In genomic region chrX:143064288-143064687, GRCm38 (mm10) we compare ENCODE assay signal across 16 mouse cellular contexts. TPM values are rescaled to one million over a fixed set of nuclear protein-coding genes. Genes with fewer than 3 reads are reported as not detected.
DNase-seq lines count a peak whose midpoint lies in the region; ATAC-seq and TF ChIP-seq lines count a peak whose summit lies in the region.
"Had no signal": no experiment of that assay in that cellular context is flagged by ENCODE, and none has a peak within 500 bp of the region (broad histone marks: within the 10 kb centered on the region; RNA-seq: fewer than 3 reads in every experiment).

No protein-coding gene starts in this region.

- no peak overlapping the region for H3K9ac ChIP-seq in hindbrain, embryonic 11.5 days (ENCODE audit: low read depth, low read length)
- H3K9ac ChIP-seq in hindbrain, embryonic 13.5 days: no peak overlapping the region
- H3K9ac ChIP-seq in neural tube, embryonic 13.5 days: no peak overlapping the region
- no peak overlapping the region for H3K9ac ChIP-seq in intestine, embryonic 16.5 days (ENCODE audit: low read depth, low read length)
- no peak overlapping the region for H3K9ac ChIP-seq in stomach, postnatal 0 days (ENCODE audit: low read length)

- no peaks in the 10 kb centered on the region for H3K9me3 ChIP-seq in hindbrain, embryonic 11.5 days (ENCODE audit: control insufficient read depth, low read length)
- H3K9me3 ChIP-seq in hindbrain, embryonic 13.5 days: no peaks in the 10 kb centered on the region
- no peaks in the 10 kb centered on the region for H3K9me3 ChIP-seq in neural tube, embryonic 13.5 days
- H3K9me3 ChIP-seq in intestine, embryonic 16.5 days (ENCODE audit: control insufficient read depth, low read length): no peaks in the 10 kb centered on the region
- no peaks in the 10 kb centered on the region for H3K9me3 ChIP-seq in stomach, postnatal 0 days (ENCODE audit: control insufficient read depth, low read length)
- H3K9me3 ChIP-seq: heart, embryonic 10.5 days had no signal

- TF ChIP-seq EP300 in stomach, postnatal 0 days (optimal IDR thresholded peaks at IDR 0.05): no peak

- H3K27me3 ChIP-seq in hindbrain, embryonic 11.5 days (ENCODE audit: control insufficient read depth, insufficient read depth, low read length): 0 out of 2 replicates have a peak, but pooled peaks cover 2% of the 10 kb centered on the region
- 0 out of 2 replicates have a peak, but pooled peaks cover 11% of the 10 kb centered on the region for H3K27me3 ChIP-seq in hindbrain, embryonic 13.5 days
- H3K27me3 ChIP-seq in neural tube, embryonic 13.5 days: peaks cover 41% of the 10 kb centered on the region
- H3K27me3 ChIP-seq in intestine, embryonic 16.5 days (replicated peaks; ENCODE audit: control insufficient read depth, insufficient read depth, low read length): 0 out of 2 replicates have a peak, but pooled peaks cover 3% of the 10 kb centered on the region
- H3K27me3 ChIP-seq in stomach, postnatal 0 days (ENCODE audit: control insufficient read depth, insufficient read depth, low read length): no peaks in the 10 kb centered on the region

- no peaks in the 10 kb centered on the region for H3K36me3 ChIP-seq in hindbrain, embryonic 11.5 days (ENCODE audit: control insufficient read depth, insufficient read depth, low read length)
- H3K36me3 ChIP-seq in hindbrain, embryonic 13.5 days: no peaks in the 10 kb centered on the region
- no peaks in the 10 kb centered on the region for H3K36me3 ChIP-seq in neural tube, embryonic 13.5 days
- H3K36me3 ChIP-seq in intestine, embryonic 16.5 days (ENCODE audit: control insufficient read depth, insufficient read depth, low read length): no peaks in the 10 kb centered on the region
- H3K36me3 ChIP-seq in stomach, postnatal 0 days (ENCODE audit: control insufficient read depth, insufficient read depth, low read length): no peaks in the 10 kb centered on the region
- H3K36me3 ChIP-seq: heart, embryonic 10.5 days had no signal

- TF ChIP-seq CTCF in stomach, postnatal 0 days (IDR thresholded peaks at IDR 0.05; ENCODE audit: low read depth): no peak

- no peak overlapping the region for H3K4me3 ChIP-seq in hindbrain, embryonic 11.5 days (ENCODE audit: low read depth, low read length)
- no peak overlapping the region for H3K4me3 ChIP-seq in hindbrain, embryonic 13.5 days
- H3K4me3 ChIP-seq in neural tube, embryonic 13.5 days: no peak overlapping the region
- H3K4me3 ChIP-seq in intestine, embryonic 16.5 days (ENCODE audit: low read length): no peak overlapping the region
- H3K4me3 ChIP-seq in stomach, postnatal 0 days (ENCODE audit: low read depth, low read length): no peak overlapping the region
- H3K4me3 ChIP-seq: heart, embryonic 10.5 days had no signal

- no peak overlapping the region for H3K4me2 ChIP-seq in hindbrain, embryonic 11.5 days (replicated peaks; ENCODE audit: low read depth, low read length)
- H3K4me2 ChIP-seq in hindbrain, embryonic 13.5 days: no peak overlapping the region
- no peak overlapping the region for H3K4me2 ChIP-seq in neural tube, embryonic 13.5 days
- no peak overlapping the region for H3K4me2 ChIP-seq in intestine, embryonic 16.5 days (ENCODE audit: low read depth, low read length)
- H3K4me2 ChIP-seq in stomach, postnatal 0 days (replicated peaks; ENCODE audit: low read depth): no peak overlapping the region

- H3K4me1 ChIP-seq in hindbrain, embryonic 11.5 days (replicated peaks; ENCODE audit: control insufficient read depth, insufficient read depth, low read length): no peaks in the 10 kb centered on the region
- H3K4me1 ChIP-seq in hindbrain, embryonic 13.5 days (replicated peaks): peaks cover 6% of the 10 kb centered on the region; the same call in 1 of the 2 replicates
- H3K4me1 ChIP-seq in neural tube, embryonic 13.5 days (replicated peaks): peaks cover 9% of the 10 kb centered on the region; the same call in 1 of the 2 replicates
- H3K4me1 ChIP-seq in intestine, embryonic 16.5 days (ENCODE audit: control insufficient read depth, insufficient read depth, low read length): peaks cover 2% of the 10 kb centered on the region; the same call in 1 of the 2 replicates
- no peaks in the 10 kb centered on the region for H3K4me1 ChIP-seq in stomach, postnatal 0 days (replicated peaks; ENCODE audit: control insufficient read depth, insufficient read depth)
- H3K4me1 ChIP-seq: heart, embryonic 10.5 days had no signal

- no peak for DNase-seq in hindbrain, embryonic 11.5 days (ENCODE audit: low spot score)
- no peak for DNase-seq in neural tube, embryonic 10.5 days (ENCODE audit: extremely low spot score, low spot score)
- DNase-seq in stomach, postnatal 0 days (ENCODE audit: low spot score): no peak
- DNase-seq in right cerebral cortex, postnatal 10 days (ENCODE audit: low spot score in 2 of 2): no peak
- DNase-seq in gastrocnemius, postnatal 10 days: no peak
- DNase-seq: cerebellum, adult 8-10 months; embryo, embryonic 11 days; layer of hippocampus, adult 9-11 months; midbrain, embryonic 14.5 days had no signal

- no peak overlapping the region for H3K27ac ChIP-seq in hindbrain, embryonic 11.5 days (ENCODE audit: low read depth, low read length)
- H3K27ac ChIP-seq in hindbrain, embryonic 13.5 days: no peak overlapping the region
- H3K27ac ChIP-seq in neural tube, embryonic 13.5 days (replicated peaks): no peak overlapping the region
- H3K27ac ChIP-seq in intestine, embryonic 16.5 days (ENCODE audit: low read length): peak overlapping the region; percentile 56; the same call in 1 of the 2 replicates
- H3K27ac ChIP-seq in stomach, postnatal 0 days (replicated peaks): peak overlapping the region; percentile 40; the same call in 1 of the 2 replicates
- H3K27ac ChIP-seq: heart, embryonic 10.5 days; macrophage had no signal

- peak; percentile 45; the same call in 1 of the 2 replicates for ATAC-seq in hindbrain, embryonic 11.5 days (ENCODE audit: low FRiP score)
- no peak for ATAC-seq in hindbrain, embryonic 13.5 days (ENCODE audit: low FRiP score)
- 0 out of 2 replicates have a peak, but pooled peaks have one; percentile 43 for ATAC-seq in neural tube, embryonic 13.5 days (ENCODE audit: low read depth)
- peak; percentile 77 for ATAC-seq in intestine, embryonic 16.5 days
- ATAC-seq in stomach, postnatal 0 days (ENCODE audit: low FRiP score, low TSS enrichment): peak; percentile 43; the same call in 1 of the 2 replicates

- WGBS in hindbrain, embryonic 11.5 days: 78% methylated on average over 9 of the region's 9 CpGs
- 72% methylated on average over 9 of the region's 9 CpGs for WGBS in hindbrain, embryonic 13.5 days
- WGBS in neural tube, embryonic 13.5 days: 69% methylated on average over 9 of the region's 9 CpGs
- WGBS in intestine, embryonic 16.5 days: 62% methylated on average over 9 of the region's 9 CpGs
- 69% methylated on average over 9 of the region's 9 CpGs for WGBS in stomach, postnatal 0 days

RNA-seq across cellular contexts. Expression of gene Rtl9, which starts 35.1 kb away (rescaled TPM):
- polyA plus RNA-seq in hindbrain, embryonic 11.5 days (2014; fragmentation: Nextera tagmentation; extraction: Ambion mirVana): 0.14 and 0.62 TPM in 2 replicates
- 0.35 and 0.36 TPM in 2 replicates for polyA plus RNA-seq in hindbrain, embryonic 13.5 days (2015; fragmentation: Nextera tagmentation; extraction: Ambion mirVana)
- 0.20 and 0.25 TPM in 2 replicates for polyA plus RNA-seq in neural tube, embryonic 13.5 days (2015; fragmentation: Nextera tagmentation; extraction: Ambion mirVana)
- 0.28 and 0.54 TPM in 2 replicates for polyA plus RNA-seq in intestine, embryonic 16.5 days (2015; fragmentation: Nextera tagmentation; extraction: Ambion mirVana)
- 0.15 and 0.24 TPM in 2 replicates for polyA plus RNA-seq in stomach, postnatal 0 days (2015; fragmentation: Nextera tagmentation; extraction: Ambion mirVana)
- 1 to 10 TPM in 1 of 2 experiments, under 1 TPM in 1; 0.61 to 1.4 TPM for total RNA-seq in gastrocnemius, postnatal 10 days (2021)
- total RNA-seq: ES-E14; liver, adult 2 months had no signal
- polyA plus RNA-seq: liver, adult 2 months; macrophage had no signal

Comparison
In these comparisons a context has a peak if more than half of its experiments do, and no peak if none do; other contexts are left out.
1. H3K27ac ChIP-seq: peak in intestine, embryonic 16.5 days (single experiment) and stomach, postnatal 0 days (single experiment); none in hindbrain, embryonic 11.5 days (single experiment), hindbrain, embryonic 13.5 days (single experiment) and neural tube, embryonic 13.5 days (single experiment).